Mouse (Mus musculus) heart, adult 9 months (tissue): ENCODE results near the gene Gm20479.

ENCODE experiments used
- DNase-seq, 2 experiments: peaks; one replicate each; pipeline ENCODE4 v3.0.0; 2022; ENCODE audit warnings: low spot score in 2 of 2

Gm20479 gene

DNA sequence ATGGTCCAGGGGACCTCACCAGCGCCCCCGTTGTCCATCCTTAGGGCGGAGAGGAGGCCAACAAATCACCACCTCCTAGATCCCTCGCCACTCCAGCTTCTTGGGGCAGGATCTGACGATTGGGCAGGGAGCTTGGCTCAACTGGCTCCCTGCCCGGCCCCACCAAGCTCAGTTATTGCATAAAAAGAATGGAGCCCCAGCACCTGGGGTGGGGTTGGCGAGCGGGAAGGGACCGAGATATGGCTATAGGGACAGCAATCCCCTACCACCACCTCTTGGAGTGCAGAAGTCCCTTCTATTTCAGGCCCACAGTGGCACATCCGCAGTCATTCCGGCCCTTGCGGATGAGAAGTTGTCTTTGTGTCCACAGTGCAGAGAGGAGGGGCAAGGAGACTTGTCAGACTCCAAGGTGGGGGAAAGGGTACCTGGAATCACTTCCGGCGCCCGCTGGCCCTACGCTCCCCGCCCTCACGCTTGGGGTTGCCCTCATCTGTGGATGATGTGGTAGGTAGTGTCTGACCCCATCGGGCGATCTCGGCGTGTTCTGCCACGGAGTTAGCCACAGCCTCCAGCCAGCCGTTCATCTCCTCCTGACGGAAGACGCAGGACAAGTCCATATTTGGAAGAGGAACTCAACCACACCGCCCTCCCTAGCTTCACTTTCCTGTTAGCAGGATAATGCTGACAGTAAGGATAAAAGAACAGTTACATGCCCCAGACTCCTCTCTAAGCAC lies at the start of gene Gm20479:
Gm20479 (minus strand) TSS at position 559 of the 734 bp plus-strand sequence.
- DNase-seq, result peak; percentile 23 to 37

DNA sequence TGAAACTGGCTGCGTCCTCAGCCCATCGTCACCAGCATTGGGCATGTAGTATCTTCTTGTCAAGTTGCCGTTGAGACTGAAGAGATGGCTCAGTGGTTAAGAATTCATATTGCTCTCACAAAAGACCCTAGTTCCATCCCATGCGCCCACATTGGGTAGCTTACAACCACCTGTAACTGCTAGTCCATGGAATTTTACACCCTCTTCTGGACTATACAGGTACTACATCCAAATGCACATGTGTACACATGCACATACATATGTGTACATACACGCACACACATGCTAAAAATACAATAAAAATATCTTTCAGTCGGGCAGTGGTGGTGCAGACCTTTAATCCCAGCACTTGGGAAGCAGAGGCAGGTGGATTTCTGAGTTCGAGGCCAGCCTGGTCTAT lies 49.3 kb upstream of the Gm20479 start:
- DNase-seq, result no peak

DNA sequence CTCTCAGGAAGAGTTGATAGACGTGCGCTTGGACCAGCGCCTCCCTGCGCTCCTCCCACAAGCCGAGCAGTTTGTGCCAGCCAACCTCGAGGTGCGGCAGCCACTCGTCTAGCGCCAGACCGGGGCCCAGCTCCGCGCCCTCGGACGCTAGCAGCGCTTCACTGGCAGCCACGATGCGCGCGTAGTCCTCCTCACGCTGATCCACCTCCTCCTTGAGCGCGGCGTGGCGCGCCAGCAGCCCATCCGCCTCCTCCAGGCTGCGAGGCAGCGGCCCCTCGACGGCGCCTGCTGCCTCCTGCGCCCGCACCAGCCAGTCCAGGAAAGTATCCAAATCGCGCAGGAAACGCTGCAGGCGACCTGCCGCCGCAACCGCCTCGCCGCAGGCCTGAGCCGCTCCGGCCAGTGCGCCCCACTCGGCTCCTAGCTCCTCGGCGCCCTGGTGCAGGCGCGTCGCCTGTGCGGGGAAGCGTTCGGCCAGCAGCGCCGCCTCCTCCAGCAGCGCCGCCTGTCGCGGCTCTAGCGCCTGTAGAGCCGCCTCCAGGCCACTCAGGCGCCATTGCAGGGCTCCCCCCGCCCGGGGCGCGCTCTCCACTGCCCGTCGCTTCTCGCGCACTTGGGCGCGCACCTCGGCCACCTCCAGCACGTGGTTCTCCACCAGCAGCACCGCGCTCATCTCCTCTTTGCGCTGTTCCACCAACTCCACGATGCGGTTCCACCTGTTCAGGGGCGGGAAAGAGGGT lies 47.2 kb upstream of the Gm20479 start:
- DNase-seq, result no peak

DNA sequence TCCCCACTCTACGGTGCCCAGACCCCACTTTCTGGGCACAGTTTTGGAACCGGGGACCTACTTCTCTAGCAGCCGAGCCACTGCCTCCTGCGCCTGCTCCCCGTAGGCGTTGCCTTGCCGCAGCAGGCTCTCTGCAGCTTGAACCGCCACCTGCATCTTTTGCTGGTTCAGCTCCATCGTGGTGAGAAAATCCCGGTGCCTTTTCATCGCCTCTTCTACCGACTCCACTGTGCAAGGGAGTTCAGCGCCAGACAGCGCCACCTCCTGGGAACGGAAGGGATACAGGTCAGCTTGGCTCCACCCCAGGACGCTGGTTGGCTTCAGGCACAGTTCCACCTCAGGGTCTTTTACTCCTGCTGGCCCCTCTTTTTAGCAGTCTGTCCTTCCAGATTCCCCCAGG lies 45.5 kb upstream of the Gm20479 start:
- peak; percentile 6 to 21 for DNase-seq

DNA sequence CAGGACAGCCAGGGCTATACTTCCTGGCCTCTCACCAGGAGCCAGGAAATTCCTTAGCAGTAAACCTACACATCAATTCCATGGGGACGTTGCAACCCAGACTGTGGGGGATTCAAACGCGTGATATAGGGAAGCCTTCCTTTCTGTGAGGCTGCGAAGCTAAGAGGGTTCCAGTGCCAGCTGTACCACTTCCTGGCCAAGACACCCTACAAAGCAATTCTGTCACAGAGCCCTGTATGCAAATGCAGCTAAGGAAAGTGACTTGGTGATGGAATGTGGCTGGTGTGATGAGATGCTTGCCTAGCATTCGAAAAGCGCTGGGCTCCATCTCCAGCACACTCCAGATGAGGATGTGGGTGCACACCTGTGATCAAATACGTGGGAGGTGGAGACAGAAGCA lies 43.3 kb upstream of the Gm20479 start:
- no peak for DNase-seq

DNA sequence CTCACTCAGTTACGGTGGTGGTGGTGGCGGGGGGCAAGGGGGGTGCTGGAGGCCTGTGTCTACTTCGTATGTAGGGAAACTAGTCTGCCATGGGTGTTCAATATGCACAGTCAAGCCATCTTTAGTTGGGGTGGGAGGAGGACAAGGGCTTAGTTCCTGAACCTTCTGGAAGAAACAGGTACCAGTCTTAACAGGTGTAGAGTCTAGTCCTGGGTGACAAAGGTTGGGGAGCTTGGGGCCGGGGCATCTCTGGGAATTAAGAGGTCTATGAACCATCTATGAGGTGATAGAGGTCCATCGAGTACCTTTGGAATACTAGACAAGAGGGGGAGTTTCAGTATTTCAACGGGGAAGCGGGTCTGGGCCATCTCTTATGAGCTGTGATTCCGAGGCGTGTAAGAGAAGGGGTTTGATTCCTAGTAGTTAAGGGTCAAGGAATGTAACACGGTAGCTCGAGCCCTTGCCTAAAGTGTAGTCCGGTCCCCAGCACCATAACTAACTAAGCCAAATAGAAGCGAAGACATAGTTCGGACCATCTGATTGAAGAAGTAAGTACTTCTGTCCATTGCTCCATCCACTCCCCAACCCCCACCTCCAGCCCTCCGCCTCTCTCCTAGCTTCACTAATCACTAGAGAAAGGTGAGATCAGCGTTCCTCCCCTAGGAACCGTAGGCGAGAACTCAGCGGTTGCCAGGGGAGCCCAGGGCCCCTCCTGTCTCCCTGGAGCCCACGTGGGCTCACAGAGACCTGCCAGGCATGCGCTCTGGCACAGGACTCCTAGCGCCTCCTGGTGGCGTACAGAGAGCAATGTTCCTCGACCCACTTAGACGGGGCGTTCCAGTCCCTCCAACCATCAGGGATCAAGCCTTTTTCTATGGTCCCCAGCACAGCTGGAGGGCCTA lies 40.1 kb upstream of the Gm20479 start:
- DNase-seq, result no peak

DNA sequence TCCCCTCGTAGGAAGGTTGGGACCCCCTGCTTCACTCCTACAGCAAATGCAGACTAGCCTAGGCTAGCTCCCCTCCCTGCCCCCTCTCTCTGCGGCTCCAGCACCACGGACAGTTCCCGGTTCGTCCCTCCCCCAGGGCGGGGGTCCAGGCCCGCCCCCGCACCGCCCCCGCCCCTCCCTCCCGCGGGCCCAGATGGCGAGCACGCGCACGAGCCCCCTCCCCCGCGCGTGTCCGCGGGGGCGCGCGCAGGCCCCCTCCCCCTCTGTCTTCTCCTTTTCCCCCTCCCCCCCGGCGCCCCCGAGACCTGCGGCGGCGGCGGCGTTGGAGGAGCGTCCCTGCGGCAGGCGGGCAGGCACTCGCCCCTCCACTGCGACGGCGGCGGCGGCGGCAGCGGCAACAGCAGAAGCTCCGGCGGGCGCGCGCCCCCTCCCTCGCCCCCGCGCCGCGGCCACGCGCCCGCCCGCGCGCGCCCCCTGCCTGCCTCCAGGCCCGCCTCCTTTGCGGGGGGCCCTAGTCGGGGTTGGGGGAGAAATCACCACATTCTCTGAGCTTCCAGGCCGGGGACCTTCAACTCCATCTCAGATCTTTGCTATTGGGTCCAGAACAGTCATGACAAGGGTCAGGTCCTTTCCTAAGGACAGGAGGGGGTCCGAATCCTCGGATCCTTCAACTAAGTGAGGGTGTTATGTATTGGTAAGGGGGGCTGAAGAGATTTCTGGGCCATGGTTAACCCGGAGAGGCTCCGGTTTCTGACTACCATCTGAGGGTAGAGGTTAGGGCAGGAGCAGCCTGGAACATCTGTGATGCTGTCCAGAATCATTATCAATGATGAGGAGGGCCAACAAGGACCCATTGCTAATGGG lies 39.2 kb upstream of the Gm20479 start:
- DNase-seq, result no peak

DNA sequence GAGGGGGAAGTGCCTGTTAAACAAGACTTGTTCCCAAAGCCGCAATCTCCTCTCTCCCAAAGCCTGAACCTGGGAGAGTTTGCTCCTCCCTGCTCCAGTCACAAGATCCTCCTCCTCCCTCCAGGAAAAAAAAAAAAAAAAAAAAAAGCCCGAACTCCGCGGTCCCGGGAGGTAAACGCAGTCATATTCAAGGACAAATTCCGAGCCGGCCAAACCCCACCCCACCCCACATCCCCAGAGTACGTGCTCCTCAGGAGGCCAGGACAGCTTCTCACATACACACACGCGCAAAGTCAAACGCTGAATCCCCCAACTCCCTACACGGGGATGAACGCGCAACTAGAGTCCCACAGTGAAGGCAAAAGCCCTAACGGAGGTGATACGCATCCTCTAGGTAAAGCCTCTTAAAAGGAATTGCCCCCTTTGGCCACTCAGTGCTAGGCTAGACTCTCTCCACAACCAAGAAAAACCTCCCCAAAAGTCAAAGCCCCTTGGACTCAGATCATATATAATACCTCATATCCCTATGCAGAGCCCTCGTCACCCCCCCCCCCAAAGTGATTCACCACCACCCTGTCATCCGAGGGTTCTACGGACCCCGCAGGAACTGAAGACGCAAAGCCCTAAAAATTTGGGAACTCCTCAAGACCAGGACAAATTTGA lies 38.4 kb upstream of the Gm20479 start:
- no peak for DNase-seq

DNA sequence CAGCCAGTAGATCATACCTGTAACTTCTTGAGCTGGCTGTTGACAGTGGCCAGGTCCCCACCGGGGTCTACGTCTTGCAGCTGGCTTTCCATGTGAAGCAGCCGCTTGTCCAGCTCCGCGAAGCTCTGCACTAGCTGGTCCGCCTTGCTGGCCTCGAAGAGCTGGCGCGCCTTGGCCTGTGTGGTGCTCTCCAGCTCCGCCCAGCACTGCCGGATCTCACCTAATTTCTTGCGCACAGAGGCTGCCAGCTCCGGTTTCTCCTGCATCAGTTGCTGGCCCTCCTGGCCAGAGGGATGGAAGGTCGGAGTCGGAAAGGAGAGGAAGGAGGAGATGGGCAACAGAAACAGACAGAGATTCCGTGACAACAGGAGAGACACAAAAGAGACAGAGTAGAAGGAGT lies 34.2 kb upstream of the Gm20479 start:
- no peak for DNase-seq

DNA sequence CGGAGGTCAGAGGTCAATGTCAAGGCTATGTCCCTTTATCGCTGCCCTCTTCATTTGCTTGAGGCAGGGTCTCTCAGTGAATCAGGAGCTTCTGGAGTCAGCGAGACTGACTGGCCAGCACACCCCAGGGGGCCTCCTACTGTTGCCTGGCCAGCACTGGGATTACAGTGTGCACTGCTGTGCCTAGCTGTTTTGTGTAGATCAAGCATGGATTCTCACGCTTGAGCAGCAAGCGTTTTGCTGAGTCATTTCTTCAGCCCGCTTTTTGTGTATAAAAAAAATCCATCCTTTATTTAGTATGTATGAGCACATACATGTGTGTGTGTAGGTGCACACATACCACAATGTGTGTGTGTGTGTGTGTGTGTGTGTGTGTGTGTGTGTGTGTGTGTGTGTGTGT lies 32.0 kb upstream of the Gm20479 start:
- DNase-seq, result no peak

DNA sequence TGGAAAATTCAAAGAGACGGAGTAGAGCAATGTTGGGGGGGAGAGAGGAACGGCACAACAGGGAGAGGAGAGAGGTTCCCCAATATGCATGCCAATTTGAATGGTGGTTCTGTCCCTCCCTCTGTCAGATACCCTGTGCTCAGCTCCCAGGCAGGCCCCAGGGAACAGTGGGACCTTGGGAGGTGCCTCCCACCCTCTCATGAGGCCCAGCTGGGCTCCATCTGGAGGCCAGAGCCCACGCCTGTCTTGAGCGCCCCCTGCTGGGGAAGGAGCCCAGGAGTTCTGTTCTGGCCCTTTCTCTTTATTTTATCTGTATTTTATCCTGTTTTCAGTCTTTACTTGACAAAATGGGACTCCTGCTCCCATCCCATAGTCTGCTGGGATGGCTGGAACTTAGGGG lies 27.5 kb upstream of the Gm20479 start:
- peak; percentile 15 to 39 for DNase-seq

DNA sequence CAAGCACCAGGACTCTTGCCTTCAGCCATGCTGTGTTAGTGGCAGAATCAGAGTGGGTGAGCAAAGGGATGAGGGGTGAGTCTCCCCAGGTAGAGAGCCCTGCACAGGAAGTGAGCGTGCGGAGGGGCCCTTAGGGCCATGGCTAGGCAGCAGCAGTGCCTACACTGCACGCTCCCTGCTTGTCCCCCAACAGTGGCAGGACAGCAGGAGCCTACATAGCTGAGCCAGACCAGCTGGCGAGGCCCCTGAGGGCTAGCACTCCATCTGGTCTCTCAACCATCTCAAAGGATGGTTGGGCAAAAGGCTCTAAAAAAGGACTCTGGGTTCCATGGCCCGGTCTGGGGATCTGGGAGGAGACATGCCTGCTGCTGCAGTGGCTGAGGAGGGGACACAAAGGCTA lies 26.9 kb upstream of the Gm20479 start:
- DNase-seq, result no peak

DNA sequence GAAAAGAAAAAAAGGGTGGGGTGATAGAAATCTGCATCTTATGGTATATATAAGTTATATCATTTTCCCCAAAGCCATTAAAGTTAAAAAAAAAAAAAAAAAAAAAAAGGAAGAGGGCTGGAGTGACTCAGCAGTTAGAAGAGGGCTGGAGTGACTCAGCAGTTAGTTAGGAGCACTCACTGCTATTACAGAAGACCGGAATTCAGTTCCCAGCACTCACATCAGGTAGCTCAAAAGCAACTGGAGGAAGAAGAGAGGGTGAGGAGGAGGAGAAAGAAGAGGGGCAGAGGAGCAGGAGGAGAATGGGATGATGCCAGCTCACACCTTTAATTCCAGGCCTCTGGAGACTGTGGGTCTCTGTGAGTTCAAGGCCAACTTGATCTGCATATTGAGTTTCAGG lies 26.0 kb upstream of the Gm20479 start:
- DNase-seq, result no peak

DNA sequence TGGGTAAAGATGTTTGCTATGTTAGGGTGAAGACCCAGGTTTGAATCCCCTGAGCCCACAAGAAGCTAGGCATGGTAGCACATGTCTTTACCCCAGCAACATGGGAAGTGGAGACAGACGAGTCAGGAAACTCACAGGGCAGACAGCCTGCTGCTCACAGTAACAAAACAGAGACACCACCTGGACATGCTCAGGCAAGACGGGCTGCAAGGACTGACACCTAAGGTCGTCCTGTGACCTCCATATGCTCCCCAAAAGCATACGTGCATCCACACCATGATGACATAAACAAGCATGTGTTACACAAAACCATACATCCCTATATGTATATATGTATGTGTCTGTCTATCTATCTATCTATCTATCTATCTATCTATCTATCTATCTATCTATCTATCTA lies 24.3 kb upstream of the Gm20479 start:
- DNase-seq, result no peak

DNA sequence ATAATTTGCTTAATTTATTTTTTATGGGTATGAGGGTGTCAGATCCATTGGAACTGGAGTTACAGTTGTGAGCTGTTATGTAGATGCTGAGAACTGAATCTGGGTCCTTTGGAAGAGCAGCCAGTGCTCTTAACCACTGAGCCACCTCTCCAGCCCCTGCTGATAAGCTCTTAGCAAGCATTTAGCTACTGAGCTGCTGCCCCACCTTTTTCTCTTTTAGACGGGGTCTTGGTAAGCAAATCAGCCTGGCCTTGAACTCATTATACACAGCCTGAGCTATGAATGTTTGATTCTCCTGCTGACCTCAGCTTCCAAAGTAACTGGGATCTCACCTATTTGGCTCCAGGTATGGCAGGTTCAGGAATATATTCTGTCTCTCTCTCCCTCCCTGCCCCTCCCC lies 23.8 kb upstream of the Gm20479 start:
- no peak for DNase-seq

DNA sequence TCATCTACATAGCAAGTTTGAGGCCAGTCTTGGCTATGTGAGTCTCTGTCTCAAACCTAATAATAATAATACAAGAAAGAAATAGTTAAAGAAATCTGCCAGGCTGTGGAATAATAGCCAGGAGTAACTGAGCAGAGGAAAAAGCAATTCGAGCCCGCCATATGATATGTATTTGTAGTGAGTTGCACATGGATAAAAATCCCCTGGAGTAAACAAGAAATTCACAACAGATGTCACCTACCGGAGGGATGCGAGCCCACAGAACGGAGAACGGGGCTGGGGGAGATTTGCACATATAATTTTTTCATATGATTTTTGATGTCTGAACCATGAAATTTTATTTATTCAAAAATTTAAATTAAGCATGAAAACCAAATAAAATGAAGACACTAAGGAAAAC lies 22.6 kb upstream of the Gm20479 start:
- DNase-seq, result no peak

DNA sequence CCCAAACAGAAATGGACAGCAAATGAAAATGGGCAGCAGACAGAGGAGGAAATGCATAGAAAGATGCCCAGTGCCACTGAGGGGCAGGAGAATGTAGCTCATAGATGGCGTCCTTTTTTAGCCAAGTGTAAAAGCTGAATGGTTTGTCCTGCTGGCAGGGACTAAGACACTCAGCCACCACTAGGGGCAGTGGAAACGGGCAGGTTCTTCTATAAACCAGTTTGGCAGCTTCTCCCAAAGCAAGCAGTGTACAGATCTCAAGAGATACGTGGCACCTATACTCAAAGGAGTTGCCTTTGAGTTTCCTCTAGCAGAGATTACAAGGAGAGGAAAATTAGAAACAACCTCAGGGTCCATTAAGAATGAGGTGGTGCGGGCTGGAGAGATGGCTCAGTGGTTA lies 21.2 kb upstream of the Gm20479 start:
- DNase-seq, result no peak

DNA sequence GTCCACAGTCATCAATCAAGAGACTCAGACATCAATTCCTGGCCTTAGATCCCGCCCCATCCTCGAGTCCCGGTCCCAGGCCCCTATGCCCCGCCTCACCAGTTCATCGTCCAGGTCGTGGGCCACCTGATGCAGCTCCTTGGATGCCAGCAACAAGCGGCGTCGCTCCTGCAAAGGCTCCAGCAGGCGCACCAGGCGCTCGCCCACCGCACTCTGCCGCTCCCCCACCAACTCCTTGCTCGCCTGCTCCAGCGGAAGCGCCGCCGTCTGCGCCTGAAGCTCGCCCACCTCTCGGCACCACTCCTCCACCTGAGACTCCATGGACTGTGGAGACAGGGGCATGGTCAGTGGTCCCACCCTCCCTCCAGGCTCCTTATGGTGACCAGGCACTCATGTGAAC lies 18.1 kb upstream of the Gm20479 start:
- DNase-seq, result no peak

DNA sequence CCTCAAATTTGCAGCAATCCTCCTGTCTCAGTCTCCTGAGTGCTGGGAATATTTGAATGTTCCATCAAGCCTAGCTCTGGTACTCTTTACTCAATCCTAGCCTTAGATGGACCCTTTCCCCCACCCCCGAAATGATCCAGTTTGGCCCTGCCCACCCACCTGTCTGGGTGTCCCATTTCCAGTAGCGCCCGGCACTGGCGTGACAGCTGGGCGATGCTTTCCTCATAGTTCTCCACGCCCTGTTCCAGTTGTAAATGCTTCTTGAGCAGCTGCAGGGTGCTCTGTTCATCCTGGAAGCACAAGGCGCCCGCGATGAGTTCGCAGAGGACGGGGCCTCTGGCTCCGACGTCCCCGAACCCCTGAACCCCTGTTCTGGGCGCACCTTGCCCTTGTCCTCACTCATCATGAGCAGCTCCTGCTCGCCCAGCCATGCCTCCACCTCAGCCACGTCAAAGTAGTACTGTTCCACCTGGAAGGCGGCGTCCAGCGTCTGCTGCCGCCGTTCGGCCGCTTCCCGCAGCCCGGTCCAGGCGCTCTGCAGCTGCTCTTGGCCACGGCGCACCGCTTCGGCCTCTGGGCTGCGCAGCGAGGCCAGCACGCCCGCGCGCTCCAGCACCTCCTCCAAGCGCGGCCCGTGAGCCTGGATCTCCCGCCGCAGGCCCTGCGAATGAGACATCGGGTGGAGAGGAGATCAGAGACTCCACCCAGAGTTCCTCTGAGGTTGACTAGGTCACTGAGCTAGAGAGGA lies 14.7 kb upstream of the Gm20479 start:
- no peak for DNase-seq

DNA sequence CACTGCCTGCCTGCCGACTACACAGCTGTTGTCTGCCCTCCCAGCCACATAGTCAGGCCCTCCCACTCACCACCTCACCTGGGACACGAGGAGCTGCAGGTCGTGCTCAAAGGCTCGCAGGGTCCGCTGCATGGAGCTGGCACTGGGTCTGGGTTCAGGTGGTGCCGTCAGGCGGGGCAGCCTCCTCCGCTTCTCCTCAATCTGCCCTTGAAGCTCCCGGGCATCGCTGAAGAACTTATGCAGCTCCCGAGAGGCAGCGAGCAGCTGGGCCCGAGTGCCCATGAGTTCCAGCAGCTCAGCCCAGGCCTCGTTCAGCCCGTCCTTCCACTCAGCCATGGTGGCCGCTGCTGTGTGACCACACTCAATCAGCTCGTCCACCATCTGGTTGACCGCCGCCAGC lies 11.9 kb upstream of the Gm20479 start:
- DNase-seq, result no peak
